Mouse (Mus musculus): ENCODE measurements around the gene Slfn9. TPM values are rescaled to one million over a fixed set of nuclear protein-coding genes. Genes with fewer than 3 reads are reported as not detected.
"Not testable (repeated sequence)": the region's sequence is repeated elsewhere in the genome, so short reads cannot be mapped to it uniquely, and the experiment has no call there.

Gene Slfn9
- polyA plus RNA-seq, 1 experiment from 2014 or later = 20.3 TPM

DNA sequence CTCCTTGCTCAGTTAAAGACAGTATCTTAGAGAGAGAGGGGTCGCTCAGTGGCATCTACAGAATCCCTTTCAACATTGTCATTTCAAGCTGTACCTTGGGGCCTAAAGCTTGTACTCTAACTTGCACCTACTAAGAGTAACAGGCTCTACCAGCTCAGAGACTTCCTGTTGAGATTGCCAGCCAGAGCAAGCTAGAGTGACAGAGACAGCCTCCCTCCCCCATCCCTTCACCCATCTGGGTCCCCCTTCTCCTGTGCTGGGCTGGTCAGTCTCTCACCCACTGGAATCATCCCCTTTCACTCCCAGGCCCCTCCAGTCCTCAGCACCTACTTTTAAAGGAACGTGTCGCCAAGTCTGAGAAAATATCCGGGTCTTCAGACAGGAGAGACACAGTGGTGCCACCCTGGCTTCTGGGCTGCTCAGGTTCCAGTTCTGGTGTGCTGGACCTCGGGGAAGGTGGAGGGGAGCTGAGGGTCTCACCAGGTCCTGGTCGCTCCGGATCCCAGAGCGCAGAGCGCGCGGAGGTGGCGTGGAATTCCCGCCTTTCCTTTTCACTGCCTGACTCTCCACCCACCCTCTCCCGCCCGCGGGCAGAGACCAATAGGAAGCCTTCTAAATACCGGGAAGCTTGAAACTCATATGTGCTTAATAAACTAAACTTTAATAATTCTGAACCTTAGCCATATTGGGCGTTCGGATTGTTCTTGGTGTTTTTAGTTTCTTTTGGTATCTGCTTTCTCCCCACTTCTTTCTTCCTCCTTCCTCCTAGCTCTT is 831 bp downstream of the Slfn9 start:
- H3K4me3 ChIP-seq = peak overlapping the region; percentile 61
- H3K36me3 ChIP-seq = peaks cover 21% of the 10 kb centered on the region
- H3K4me1 ChIP-seq (replicated peaks) = peaks cover 15% of the 10 kb centered on the region
- peak; percentile 73 for ATAC-seq (ENCODE audit: insufficient number of reproducible peaks, low FRiP score)
- H3K4me2 ChIP-seq = peak overlapping the region; percentile 84
- peak overlapping the region; percentile 71 for H3K9ac ChIP-seq
- WGBS = 8% methylated on average over 19 of the region's 19 CpGs
- H3K27ac ChIP-seq (ENCODE audit: poor library complexity, severe bottlenecking) = peak overlapping the region; percentile 86
- not testable (repeated sequence) for H3K27me3 ChIP-seq (replicated peaks); H3K9me3 ChIP-seq (replicated peaks)

DNA sequence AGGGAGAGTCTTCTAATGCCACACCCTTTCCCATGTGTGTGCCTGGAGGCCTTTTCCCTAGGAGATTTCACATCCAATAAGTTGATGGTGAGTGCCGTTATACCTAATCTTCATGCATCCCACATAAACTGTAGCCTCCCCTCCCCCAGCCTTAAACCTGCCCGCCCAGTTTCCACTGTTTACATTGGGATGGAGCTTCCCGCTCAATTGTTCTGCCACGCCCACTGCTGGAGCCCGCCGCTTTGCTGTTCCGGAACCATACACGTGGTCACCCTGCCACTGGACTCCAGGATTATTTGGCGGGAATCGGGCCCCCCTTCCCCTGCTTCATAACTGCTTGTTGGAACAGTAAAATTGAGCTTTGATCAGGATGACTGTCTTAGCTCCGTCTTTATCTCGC is 2.3 kb downstream of the Slfn9 start:
- 0 out of 2 replicates have a peak, but pooled peaks cover 3% of the 10 kb centered on the region for H3K9me3 ChIP-seq (replicated peaks)

DNA sequence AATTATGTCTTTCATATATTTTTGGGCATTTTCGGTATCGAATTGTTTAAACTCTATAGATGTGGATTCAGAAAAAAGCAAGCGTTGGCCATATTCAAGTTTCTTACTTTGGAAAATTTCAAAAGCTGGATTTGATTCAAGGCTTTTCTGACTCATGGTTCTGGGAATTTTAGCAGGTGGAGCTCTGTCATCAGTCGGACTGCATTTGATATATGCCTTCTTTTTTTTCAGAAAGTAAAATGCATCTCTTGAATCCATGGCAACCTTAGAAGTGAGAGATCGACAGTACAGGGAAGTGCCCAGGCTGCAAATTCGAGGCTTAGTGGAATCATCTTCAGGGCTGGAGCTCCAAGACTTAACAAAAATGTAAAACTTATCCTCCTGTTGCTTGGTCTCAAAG is 4.0 kb downstream of the Slfn9 start:
- peaks cover 15% of the 10 kb centered on the region for H3K4me1 ChIP-seq (replicated peaks)
- no peak overlapping the region for H3K27ac ChIP-seq (ENCODE audit: poor library complexity, severe bottlenecking)
- H3K9me3 ChIP-seq (replicated peaks) = 0 out of 2 replicates have a peak, but pooled peaks cover 3% of the 10 kb centered on the region
- H3K27me3 ChIP-seq (replicated peaks) = no peaks in the 10 kb centered on the region
- 81% methylated on average over 6 of the region's 6 CpGs for WGBS
- H3K4me3 ChIP-seq = no peak overlapping the region
- ATAC-seq (ENCODE audit: insufficient number of reproducible peaks, low FRiP score) = no peak
- no peak overlapping the region for H3K9ac ChIP-seq
- H3K36me3 ChIP-seq = peaks cover 45% of the 10 kb centered on the region
- H3K4me2 ChIP-seq = no peak overlapping the region

More for the DNA sequence above, 2.3 kb downstream of the Slfn9 start:
- peak overlapping the region; percentile 51; the same call in 1 of the 2 replicates for H3K9ac ChIP-seq
- no peak overlapping the region for H3K27ac ChIP-seq (ENCODE audit: poor library complexity, severe bottlenecking)
- H3K4me2 ChIP-seq = peak overlapping the region; percentile 84
- ATAC-seq (ENCODE audit: insufficient number of reproducible peaks, low FRiP score) = peak; percentile 33; the same call in 1 of the 2 replicates
- H3K27me3 ChIP-seq (replicated peaks) = no peaks in the 10 kb centered on the region
- 27% methylated on average over 12 of the region's 12 CpGs for WGBS
- H3K36me3 ChIP-seq = peaks cover 34% of the 10 kb centered on the region
- H3K4me1 ChIP-seq (replicated peaks) = peaks cover 15% of the 10 kb centered on the region
- peak overlapping the region; percentile 61 for H3K4me3 ChIP-seq

DNA sequence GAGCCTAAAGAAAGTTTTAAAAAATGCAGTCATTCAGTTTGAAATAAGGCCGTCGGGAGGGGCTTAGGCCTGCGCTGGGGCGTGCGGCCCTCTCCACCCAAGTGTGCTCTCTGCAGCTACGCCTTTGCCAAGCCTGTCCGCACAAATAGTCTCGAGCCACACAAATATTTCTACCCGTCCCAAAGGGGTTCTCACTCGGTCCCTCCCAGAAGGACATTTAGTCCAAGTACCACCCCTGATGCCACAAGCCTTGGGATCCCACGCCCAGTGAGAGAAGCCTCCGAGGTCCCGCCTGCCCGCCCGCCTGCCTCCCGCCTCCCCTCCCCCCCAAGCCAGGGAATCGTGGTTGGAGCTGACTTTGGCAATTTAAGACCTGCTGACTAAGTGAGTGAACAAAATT is 8.4 kb downstream of the Slfn9 start:
- H3K36me3 ChIP-seq = peaks cover 81% of the 10 kb centered on the region

DNA sequence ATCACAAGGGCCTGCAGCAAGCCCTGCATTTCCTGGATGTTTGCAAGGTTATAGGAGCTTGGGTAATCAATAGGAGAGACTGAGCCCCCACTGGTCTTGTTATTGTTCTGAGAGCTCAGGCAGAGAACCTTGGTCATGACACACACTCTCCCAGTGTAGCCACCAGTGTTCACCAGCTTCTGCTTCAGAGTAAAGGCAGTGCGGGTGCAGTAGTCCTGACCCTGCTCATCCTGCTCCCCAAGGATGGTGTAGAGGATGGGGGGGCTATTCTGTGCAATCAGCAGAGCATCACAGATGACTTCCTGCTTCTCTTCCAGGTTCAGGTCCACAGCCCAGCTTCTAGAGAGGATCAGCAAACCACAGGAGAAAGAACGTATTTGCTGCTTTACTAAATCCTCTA is 9.2 kb downstream of the Slfn9 start:
- ATAC-seq (ENCODE audit: insufficient number of reproducible peaks, low FRiP score) = not testable (repeated sequence)
- H3K36me3 ChIP-seq = peaks cover 75% of the 10 kb centered on the region
- 89% methylated on average over 2 of the region's 2 CpGs for WGBS

More for the DNA sequence above, 8.4 kb downstream of the Slfn9 start:
- no peak for ATAC-seq (ENCODE audit: insufficient number of reproducible peaks, low FRiP score)
- no peak overlapping the region for H3K4me2 ChIP-seq
- H3K4me3 ChIP-seq = no peak overlapping the region
- 82% methylated on average over 17 of the region's 17 CpGs for WGBS
- H3K27ac ChIP-seq (ENCODE audit: poor library complexity, severe bottlenecking) = no peak overlapping the region
- H3K9ac ChIP-seq = no peak overlapping the region
- H3K27me3 ChIP-seq (replicated peaks) = no peaks in the 10 kb centered on the region
- 0 out of 2 replicates have a peak, but pooled peaks cover 3% of the 10 kb centered on the region for H3K9me3 ChIP-seq (replicated peaks)
- no peaks in the 10 kb centered on the region; the same call in 1 of the 2 replicates for H3K4me1 ChIP-seq (replicated peaks)

DNA sequence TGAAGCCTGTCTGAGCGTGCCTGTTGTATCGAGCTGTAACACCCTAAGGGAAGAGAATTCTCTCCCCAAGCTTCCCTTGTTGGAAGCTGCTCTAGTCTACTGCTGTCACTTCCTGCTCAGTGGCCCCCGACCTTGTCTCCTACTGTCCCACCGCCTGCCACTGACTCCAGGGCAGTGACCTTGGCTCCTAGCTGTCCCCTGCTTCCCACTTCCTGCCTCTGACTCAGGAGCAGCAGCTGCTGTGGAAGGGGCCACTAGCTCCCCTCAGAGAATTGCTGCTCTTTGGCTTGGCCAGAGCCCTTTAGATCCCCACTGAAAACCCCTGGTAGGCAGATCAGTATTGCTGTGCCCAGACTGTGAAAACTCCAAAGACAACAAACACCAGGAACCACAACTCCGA is 17.7 kb downstream of the Slfn9 start:
- Histone ChIP-seq H3K27me3 (replicated peaks) (no peaks in the 10 kb centered on the region), H3K9me3 (replicated peaks) (no peaks in the 10 kb centered on the region), H3K4me2 (no peak overlapping the region), H3K9ac (no peak overlapping the region), H3K27ac (ENCODE audit: poor library complexity, severe bottlenecking) (no peak overlapping the region), H3K4me3 (no peak overlapping the region), H3K4me1 (replicated peaks) (peaks cover 18% of the 10 kb centered on the region), H3K36me3 (peaks cover 5% of the 10 kb centered on the region)
- 33% methylated on average over 5 of the region's 5 CpGs for WGBS
- ATAC-seq (ENCODE audit: insufficient number of reproducible peaks, low FRiP score) = no peak

More for the DNA sequence above, 9.2 kb downstream of the Slfn9 start:
- not testable (repeated sequence) for H3K9ac ChIP-seq; H3K4me2 ChIP-seq; H3K4me1 ChIP-seq (replicated peaks); H3K4me3 ChIP-seq; H3K9me3 ChIP-seq (replicated peaks); H3K27ac ChIP-seq (ENCODE audit: poor library complexity, severe bottlenecking); H3K27me3 ChIP-seq (replicated peaks)

DNA sequence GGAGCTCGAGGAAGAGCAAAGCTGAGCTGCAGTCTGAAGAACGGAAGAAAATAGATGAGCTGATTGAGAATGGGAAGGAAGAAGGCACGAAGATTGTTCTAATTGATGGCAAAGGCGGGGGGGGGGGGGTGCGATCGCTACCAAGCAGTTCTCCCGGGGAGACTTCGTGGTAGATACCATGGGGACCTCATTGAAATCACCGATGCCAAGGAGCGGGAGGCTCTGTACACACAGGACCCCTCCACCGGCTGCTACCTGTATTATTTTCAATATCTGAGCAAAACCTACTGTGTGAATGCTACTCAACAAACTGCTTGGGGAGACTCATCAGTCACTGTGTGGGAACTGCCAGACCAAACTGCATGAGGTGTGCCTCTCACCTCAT is 20.0 kb downstream of the Slfn9 start:
- ATAC-seq (ENCODE audit: insufficient number of reproducible peaks, low FRiP score) = no peak

DNA sequence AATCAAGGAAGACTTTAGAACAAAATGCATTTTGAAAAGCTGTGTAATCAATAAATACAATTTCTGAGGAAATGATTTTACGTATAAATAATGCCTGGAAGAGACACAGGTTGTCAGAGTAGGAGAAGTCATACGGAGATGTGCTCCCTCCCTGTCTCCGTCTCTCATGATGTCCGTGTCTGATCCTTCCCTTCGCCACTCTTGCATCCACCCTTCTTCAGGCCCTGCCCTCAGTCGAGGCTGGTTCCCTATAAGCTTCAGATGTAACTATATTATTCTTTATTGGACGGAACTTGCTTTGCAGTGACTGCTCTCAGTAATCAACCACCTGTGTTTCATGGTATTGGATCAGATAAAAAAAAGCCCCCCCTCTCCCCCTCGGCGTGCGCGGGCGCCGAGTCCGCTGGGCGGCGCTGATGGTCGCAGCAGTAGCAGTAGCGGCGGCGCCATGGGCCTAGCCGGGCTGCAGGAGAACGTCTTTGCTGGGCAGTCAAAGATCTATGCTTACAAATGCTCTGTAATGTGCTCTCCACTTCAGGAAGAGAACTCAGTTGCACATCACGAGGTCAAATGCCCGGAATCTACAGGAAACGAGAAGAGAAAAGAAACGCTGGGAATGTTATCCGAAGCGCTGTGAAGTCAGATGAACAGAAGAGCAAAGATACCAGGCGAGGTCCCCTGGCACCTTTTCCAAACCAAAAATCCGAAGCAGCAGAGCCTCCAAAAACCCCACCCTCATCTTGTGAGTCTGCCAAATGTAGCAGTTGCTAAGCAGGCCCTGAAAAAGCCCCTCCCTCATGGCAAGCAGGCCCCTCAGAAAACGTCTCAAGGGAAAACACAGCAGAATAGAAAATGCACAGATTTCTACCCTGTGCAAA is 20.7 kb downstream of the Slfn9 start:
- Histone ChIP-seq H3K27me3 (replicated peaks) (no peaks in the 10 kb centered on the region), H3K9ac (peak overlapping the region; percentile 9)

More for the DNA sequence above, 20.0 kb downstream of the Slfn9 start:
- H3K4me3 ChIP-seq = no peak overlapping the region
- H3K27me3 ChIP-seq (replicated peaks) = no peaks in the 10 kb centered on the region
- H3K4me2 ChIP-seq = peak overlapping the region; percentile 65
- no peaks in the 10 kb centered on the region for H3K36me3 ChIP-seq
- H3K9me3 ChIP-seq (replicated peaks) = no peaks in the 10 kb centered on the region
- peaks cover 18% of the 10 kb centered on the region for H3K4me1 ChIP-seq (replicated peaks)
- H3K9ac ChIP-seq = peak overlapping the region; percentile 9; the same call in 1 of the 2 replicates
- WGBS = 77% methylated on average over 11 of the region's 11 CpGs
- H3K27ac ChIP-seq (ENCODE audit: poor library complexity, severe bottlenecking) = no peak overlapping the region

DNA sequence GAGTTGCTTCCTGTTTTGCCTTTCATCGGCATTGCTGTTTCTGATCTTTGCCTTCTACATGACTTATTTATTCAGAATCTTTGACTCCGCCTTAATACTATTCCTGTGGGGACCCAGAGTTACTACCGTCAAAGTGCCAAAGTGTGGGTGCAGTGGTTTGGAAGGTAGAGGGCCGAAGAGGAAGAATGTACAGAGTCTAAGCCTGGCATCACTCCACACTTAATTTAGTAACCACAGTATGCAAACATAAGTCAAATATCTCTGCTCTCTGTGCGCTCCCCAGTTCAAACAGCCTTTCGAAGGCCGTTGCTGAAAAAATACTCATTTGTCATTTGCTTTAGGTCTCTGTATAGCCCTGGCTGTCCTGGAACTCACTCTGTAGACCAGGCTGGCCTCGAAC is 29.4 kb downstream of the Slfn9 start:
- H3K36me3 ChIP-seq = no peaks in the 10 kb centered on the region
- no peak overlapping the region for H3K27ac ChIP-seq (ENCODE audit: poor library complexity, severe bottlenecking)
- no peak for ATAC-seq (ENCODE audit: insufficient number of reproducible peaks, low FRiP score)
- H3K27me3 ChIP-seq (replicated peaks) = no peaks in the 10 kb centered on the region; the same call in 1 of the 2 replicates
- no peak overlapping the region for H3K4me3 ChIP-seq
- no peaks in the 10 kb centered on the region for H3K9me3 ChIP-seq (replicated peaks)
- H3K4me2 ChIP-seq = no peak overlapping the region
- 80% methylated on average over 8 of the region's 8 CpGs for WGBS
- no peaks in the 10 kb centered on the region for H3K4me1 ChIP-seq (replicated peaks)
- no peak overlapping the region for H3K9ac ChIP-seq

More for the DNA sequence above, 20.7 kb downstream of the Slfn9 start:
- no peaks in the 10 kb centered on the region for H3K9me3 ChIP-seq (replicated peaks)
- peak overlapping the region; percentile 65 for H3K4me2 ChIP-seq
- no peak overlapping the region for H3K27ac ChIP-seq (ENCODE audit: poor library complexity, severe bottlenecking)
- ATAC-seq (ENCODE audit: insufficient number of reproducible peaks, low FRiP score) = no peak
- H3K4me1 ChIP-seq (replicated peaks) = peaks cover 18% of the 10 kb centered on the region
- peak overlapping the region; percentile 33 for H3K4me3 ChIP-seq
- H3K36me3 ChIP-seq = no peaks in the 10 kb centered on the region
- 8% methylated on average over 31 of the region's 31 CpGs for WGBS

DNA sequence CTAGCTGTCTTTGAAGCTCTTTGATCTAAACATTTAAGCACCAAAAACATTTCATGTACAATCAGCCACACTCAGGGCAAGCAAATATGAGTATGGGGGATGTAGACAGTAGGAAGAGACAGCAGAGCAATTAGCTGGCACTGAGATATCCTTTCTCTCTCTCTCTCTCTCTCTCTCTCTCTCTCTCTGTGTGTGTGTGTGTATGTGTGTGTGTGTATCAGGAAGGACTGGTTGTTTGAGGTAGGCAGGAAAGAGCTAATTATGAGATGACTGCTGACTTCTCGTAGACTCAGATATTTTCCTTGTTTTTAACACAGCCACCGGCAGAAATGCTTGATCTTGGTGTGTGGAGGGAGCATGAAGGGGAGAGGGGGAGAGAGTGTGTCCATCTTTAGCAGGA is 29.9 kb downstream of the Slfn9 start:
- Histone ChIP-seq H3K4me3 (no peak overlapping the region), H3K9me3 (replicated peaks) (no peaks in the 10 kb centered on the region), H3K4me1 (replicated peaks) (no peaks in the 10 kb centered on the region), H3K36me3 (no peaks in the 10 kb centered on the region), H3K4me2 (no peak overlapping the region), H3K9ac (no peak overlapping the region), H3K27me3 (replicated peaks) (no peaks in the 10 kb centered on the region; the same call in 1 of the 2 replicates), H3K27ac (ENCODE audit: poor library complexity, severe bottlenecking) (no peak overlapping the region)
- 56% methylated on average over 2 of the region's 2 CpGs for WGBS
- ATAC-seq (ENCODE audit: insufficient number of reproducible peaks, low FRiP score) = no peak

DNA sequence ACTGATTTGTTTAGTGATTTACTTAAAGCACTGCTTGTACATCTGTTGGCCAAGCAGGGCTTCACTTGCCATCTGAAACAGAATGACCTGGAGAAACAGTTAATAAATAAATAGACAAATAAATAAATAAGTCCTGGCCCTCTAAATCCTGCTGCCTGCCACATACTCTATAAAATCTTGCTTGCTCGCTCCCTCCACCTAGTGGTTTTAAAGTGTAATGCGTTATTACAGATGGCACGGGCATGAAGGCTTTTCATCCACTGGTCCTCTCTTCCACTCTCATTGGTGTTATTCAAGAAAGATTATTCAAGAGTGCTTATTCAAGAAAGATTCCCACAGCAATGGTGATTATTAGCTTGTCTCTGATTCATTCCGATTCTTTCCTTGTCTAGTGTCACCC is 32.0 kb downstream of the Slfn9 start:
- H3K4me3 ChIP-seq = no peak overlapping the region
- ATAC-seq (ENCODE audit: insufficient number of reproducible peaks, low FRiP score) = no peak
- no peak overlapping the region for H3K27ac ChIP-seq (ENCODE audit: poor library complexity, severe bottlenecking)
- H3K27me3 ChIP-seq (replicated peaks) = no peaks in the 10 kb centered on the region; the same call in 1 of the 2 replicates
- no peak overlapping the region for H3K9ac ChIP-seq
- H3K4me1 ChIP-seq (replicated peaks) = no peaks in the 10 kb centered on the region
- H3K9me3 ChIP-seq (replicated peaks) = no peaks in the 10 kb centered on the region
- H3K36me3 ChIP-seq = no peaks in the 10 kb centered on the region
- 9% methylated on average over 4 of the region's 4 CpGs for WGBS
- H3K4me2 ChIP-seq = no peak overlapping the region
